Mouse (Mus musculus): ENCODE results near the gene Gm6588.

Gm6588 gene

DNA sequence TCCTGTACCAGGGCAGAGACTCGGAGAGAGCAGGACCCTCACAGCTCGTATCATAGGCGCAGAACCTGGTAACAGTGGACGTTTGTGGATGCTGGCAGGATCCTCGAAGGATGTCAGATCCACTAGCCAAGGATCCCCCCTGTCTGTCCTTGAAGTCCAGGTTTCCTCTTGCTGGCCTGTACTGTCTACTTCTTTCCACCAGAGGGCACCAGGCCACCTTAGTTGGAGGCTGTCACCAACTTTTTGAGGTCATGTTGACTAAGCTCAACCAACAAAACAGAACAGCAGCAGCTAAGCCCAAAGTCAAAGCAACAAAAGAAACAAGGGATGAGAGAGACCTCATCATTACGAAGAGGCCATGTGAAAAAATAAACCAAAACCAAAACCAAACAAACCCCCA, 20.9 kb downstream of the Gm6588 start:
- no peak for DNase-seq (ENCODE audit: low read depth, low spot score)

DNA sequence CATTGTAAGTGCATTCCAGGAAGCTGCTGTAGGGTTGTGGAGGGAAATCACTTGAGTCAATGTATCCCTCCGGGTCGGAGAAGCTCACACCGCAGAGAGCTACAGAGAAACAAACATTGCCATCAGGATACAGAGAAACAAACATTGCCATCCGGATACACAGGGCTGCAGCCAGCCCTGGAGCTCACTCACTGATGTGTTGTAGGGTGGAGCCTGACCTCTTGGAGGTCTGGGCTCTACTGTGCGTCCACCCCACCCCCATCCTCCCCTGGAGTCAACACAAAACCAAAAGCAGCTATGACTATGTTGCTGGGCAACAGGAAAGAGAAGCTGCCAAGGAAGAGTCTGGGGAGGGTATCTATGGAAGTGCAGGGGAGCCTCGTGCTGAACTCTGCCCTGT, 24.2 kb downstream of the Gm6588 start:
- DNase-seq (ENCODE audit: low read depth, low spot score), result no peak

DNA sequence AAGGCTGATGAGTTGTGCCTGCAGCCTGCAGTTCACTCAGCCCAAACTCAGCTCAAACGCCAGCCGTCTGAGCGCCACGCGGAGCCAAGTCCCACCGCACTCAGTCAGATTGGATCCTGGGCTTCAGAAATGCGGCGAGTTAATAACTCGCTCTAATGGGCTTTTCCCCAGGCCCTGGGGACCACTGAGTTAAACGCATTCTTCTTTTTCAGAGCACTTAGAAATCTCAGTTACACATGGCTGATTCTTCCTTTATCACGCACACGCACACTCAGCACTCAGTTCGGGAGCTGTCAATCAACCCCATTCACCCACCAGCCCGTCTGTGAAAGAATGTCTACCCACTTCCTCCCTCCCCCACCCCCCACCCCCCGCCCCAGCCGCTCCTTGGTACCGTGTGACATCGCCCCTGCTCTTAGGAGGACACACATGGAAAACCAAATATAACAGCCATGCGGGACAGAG, 32.8 kb downstream of the Gm6588 start:
- DNase-seq (ENCODE audit: low read depth, low spot score), result no peak

DNA sequence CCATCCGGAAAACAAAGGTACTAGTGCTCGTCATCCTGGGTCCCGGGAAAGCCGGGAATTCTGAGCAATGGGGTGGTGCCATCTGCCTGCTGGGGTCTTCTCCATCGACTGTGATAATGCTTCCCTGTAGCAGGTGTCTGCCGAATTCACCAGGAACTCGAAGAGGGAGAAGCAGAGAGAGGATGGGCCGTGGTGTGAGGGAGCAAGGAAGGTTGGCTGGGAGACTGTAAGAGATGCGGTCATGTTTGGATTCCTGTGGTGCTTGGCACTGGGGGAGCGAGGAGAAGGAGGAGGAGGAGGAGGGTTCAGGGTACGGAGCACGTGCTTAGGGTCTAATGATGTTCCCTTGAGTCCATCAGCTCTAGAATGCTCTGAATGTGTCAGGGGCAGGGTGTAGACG, 33.3 kb downstream of the Gm6588 start:
- DNase-seq (ENCODE audit: low read depth, low spot score), result no peak

DNA sequence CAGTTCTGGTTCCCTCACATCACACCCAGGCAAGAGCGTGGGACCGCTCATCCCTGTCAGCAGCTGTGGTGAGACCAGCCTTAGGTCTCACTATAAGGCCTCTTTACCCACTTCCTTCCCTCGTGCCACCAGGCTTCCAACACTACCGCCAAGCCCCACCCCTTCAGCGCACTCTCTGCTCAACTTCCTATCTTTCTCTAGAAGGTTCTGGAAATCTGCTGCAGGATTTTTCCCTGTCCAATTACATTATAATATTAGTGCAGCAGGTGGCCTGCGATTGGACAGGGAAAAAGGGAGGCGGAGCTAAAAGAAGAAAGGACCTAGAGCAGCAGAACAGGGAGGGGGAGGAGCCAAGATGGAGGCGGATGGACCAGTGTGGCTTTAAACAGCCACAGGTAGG, 33.8 kb downstream of the Gm6588 start:
- no peak for DNase-seq (ENCODE audit: low read depth, low spot score)

DNA sequence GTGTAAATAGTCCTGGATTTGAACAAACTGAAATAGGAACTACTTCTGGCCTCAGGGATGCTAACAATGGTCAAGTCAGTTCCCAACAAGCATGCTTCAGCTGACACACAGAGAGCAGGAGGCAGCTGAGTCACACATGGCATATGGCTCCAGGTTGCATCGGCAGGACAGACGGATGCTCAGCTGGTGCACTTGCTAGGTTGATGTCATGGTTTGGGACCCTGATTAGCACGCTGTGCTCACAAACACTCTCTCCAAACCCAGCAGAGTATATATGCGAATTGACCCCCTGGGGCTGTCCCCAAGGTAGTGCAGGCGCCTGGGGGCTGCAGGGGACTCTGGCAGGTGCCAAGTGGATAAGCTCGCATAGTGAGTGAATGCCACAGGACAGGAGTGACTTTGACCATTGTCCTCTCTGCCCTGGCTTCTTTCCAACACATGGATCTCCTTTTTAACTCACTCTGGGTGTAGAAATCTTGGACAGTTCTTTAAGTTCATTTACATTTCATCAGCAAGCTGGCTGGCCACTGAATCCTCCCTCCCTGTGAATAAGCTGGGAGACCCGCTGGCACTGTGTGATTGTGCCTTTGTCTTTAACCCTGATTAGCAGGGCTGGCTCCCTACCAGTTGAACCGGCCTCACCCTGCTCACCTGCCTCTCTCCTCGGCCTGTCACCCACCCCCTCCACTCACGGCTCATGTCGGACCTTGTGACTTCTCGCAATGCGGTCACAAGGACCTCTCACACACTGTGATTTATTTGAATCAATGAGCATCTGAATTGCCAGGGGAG, 35.9 kb downstream of the Gm6588 start:
- no peak for DNase-seq (ENCODE audit: low read depth, low spot score)

DNA sequence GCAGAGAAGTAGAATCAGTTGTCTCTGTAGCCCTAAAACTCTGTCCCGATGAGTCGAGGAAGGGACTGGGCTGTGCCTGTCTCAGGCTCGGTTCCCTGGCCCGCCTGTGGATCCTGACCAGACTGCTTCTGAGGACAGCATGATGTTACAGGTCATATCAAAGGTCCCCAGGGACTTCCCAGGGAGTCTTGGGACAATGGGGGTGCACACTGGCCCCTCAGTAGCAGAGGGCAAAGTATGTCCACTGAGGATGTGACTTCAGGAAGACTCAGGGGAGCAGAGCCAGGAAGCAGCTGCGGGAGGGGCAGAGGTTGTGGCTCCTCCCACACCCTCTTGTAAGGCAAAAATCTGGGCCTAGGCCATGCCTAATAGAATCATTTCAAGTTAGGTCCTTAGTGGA, 37.2 kb downstream of the Gm6588 start:
- no peak for DNase-seq (ENCODE audit: low read depth, low spot score)

DNA sequence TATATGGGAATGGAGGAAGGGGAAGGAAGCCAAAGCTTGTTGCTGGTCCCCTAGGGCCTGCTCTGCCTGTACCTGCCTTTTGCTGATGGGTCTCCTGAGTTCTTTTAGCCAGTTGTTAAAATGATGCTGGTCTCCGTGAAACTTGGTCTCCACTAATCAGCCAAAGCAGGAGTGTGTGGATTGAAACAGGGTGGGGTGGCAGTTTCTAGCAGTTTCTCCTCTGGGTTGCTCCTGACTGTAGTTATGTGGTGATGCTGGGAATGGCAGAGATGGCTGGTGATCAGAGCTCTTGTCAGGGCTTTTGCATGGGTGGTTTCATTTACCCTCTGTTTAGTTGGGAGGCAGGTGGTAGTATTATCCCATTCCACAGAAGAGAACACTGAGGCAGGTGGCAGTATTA, 38.3 kb downstream of the Gm6588 start:
- no peak for DNase-seq (ENCODE audit: low read depth, low spot score)

DNA sequence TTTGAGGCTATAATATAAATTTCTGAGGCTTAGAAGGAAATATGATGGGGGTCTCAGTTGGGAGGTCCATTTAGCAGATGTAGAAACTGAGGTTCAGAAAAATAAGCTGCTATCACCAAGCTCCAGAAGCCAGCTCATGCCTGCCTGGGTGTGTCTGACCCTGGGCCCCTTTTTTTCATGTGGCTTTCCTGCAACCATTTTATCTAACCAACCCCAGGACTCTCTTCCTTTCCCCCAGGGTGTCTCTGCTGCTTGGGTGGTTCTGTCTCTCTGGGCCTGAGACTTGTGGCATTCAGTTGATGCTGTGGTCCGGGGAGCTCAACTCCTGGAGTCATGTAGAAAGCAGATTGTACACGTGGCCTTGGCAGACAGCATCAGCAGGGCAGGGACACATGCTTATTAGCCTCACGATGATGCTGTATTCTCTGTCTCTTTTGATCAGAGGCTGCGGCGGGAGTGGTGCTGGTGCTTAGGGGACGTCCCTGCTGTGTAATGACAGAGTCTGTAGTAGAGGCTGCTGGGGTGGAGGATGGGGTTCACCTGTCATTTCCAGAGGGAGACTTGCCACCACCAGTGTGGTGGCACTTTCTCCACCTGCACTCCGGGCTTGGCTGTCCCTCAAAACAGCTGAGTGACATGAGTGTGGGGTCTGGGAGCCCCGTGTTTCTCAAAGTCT, 39.0 kb downstream of the Gm6588 start:
- no peak for DNase-seq (ENCODE audit: low read depth, low spot score)

DNA sequence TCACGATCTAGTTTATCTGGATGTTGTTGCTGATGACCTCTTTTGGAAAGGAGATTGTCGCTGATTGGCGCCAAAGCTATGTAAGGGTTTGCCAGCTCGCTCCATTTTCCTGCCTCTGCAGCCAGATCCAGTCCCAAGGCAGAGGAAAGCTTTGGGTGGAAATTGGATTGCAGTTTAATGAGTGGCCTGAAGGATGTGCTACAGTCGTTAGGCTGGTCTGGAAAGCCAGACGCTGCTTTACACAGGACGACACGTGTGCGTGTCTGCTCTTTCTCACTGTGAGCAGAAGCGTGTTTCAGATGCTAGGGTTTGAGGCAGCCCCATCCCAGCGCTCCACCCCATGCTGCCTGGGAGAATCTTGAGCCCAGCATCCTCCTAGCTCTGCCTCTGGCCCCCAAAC, 42.3 kb downstream of the Gm6588 start:
- DNase-seq (ENCODE audit: low read depth, low spot score), result no peak

DNA sequence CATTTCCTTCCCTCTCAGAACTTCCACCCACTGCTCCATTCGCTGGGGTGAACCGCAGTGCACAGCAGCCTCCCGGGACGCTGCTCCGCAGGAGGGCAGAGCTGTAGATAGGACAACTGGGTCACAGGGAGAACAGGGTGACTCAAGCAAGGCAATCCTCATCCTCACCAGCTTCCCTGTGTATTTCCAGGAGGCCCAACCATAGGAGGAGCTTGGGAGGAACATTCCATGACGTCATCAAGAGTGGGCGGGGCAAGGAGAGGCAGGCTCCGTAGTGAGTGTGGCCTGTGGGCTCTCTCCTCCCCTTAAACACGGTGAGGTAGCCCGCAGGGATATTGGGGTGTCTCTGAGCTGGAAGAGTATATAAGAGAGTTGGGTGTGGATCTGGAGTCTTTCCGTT, 44.3 kb downstream of the Gm6588 start:
- DNase-seq (ENCODE audit: low read depth, low spot score), result no peak

DNA sequence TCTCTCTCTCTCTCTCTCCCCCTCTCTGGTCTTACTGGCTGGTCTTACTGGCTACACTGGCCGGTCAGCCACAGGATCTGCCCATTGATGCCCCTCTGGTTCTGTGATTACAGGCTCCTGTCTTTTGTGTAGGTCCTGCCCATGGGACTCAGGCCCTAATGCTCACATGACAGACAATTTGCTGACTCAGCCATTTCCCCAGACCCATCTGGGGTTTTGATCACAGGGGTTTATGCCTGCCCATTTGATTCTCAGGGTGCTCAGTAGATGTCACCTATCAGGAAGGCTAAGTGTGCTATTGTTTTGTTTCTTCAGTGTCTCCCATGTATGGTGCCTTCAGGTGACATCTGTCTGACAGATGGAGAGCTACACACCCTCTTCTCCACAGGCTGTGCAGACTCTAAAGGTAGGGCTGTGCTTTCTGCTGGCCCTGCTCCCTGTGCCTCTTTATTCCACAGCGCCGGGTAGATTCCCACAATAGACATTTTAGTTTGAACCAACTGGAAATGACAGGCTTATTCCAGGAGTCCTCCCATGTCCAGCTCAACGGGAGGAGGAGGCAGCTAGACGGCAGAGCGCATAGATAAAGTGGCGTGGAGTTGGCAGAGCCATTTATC, 47.6 kb downstream of the Gm6588 start:
- DNase-seq (ENCODE audit: low read depth, low spot score), result no peak

DNA sequence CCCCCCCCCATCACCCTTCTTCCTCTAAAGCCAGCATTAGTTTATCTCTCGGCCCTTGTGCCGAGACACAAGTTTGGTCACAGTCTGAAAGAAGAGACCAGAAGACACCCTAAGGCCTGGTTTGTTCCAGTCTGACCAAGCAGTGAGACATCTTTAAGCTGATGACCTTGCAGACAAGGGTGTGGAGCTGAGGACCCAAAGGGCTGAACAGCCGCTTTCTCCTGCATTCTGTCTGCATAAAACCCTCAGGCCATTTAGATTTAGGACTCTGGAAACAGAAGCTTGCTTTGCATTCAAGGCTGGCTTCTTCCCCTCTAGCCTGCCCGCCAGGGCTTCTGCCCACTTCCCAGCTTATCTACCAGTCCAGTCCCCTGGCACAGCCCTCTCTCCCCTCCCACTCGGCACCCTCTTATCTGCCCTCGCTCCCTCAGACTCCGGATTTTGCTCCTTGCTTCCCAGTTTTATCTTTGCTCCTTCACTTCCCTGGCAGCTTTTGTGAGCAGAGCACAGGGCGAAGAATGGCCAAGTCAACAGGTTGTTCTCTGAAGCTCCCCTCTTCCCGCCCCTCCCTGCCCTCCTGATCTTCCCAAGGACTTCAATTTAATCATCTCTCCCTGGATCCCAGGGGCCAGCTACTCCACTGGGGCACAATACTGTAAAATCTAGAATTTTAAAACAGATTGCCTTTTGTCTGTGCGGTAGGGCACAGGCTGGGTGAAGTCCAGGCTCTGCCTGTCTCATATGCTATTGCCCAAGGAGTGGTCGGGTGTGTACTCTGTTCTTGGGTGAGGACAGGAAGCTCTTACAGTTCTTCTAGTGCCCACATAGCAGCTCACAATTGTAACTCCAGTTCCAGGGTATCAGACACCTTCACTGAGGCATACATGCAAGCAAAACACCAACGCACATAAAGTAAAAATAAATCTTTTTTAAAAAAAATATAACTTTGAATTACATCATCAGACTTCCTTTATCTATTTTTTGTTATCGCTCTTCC, 50.0 kb downstream of the Gm6588 start:
- DNase-seq (ENCODE audit: low read depth, low spot score), result peak; percentile 77

DNA sequence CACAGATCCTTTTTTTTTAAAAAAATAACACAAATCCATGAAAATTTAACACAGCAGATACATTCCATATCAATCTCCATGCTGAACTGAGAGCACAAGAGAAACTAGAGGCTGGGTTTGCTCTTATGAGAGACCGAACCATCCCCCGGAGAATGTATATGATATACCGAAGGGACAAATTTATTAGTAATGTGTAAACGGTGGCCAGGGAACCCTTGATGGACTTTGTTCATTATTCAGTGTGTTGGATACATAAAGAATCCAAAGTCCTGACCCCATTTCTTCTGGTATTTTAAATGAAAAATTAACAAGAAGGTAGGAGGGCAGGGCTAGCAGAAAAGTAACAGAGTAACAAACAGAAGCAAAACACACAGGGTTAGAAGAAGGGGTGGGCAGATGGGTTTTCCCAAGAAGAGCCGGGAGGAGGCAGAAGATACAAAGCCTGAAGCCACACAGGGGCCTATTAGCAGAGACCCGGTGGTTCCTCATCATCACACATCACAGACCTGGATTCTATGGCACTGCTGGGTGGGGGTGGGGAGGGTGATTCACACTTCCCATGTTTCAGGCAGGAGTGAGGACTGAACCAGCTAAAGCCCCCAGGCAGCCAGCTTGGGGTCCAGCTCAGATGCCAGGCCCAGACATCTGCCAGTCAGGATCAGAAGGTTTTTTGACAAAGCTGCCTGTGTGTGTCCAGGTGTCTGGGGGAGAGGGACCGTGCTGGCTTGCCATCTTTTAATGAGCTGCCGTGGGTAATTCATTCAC, 50.9 kb downstream of the Gm6588 start:
- no peak for DNase-seq (ENCODE audit: low read depth, low spot score)

All from telencephalon, adult 2 months (tissue).